In the genomic region with DNA sequence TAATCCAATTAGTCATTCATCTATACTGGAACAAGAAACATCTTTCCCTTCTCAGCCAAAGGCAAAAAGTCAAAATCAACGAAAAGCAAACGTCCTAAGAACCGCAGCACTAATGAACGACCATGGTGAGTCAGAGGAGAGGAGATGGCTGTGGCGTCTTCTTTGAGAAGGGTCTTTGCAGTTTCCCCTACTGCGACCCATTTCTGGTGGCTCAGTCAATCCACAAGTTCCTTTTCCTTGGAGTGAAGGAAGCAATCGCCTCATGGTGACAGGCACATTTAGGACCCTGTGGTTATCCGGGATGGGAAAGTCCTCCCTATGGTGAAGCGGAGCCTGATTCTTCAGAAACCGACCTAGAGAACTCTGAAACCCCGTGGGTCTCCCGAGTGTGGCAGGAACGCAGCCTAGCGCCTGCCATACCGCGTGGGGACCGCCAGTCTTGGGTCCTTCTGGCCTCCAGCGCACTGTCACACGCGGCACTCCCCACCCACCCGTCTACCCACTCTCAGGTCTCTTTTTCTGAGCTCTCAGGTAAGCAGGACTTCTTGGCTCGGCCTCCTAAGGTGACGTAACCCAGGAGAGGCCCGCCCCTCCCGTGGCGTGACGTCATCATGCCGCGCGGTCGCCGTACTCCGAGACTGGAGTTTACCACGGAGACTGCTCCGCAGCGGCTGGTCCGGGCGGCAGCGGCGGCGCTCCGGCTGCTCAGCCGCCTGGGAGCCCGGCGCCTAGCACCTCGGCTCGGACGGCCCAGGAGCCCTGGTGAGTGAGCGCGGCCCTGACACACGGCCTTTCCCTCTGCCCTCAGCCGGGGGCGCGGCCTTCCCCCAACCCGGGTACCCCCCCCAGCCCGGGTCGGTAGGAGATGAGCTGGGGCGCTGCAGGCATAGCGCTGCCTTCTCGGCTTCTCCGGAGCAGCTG, we compare ENCODE assay signal across 8 mouse cellular contexts. TPM values are rescaled to one million over a fixed set of nuclear protein-coding genes. Genes with fewer than 3 reads are reported as not detected.
DNase-seq lines count a peak whose midpoint lies in the region; ATAC-seq and TF ChIP-seq lines count a peak whose summit lies in the region.

A gene (plus strand): TSS at position 628 of the 921 bp plus-strand sequence.

- H3K36me3 ChIP-seq in embryonic facial prominence, embryonic 14.5 days (ENCODE audit: control insufficient read depth, insufficient read depth, low read length), result peaks cover 21% of the 10 kb centered on the region
- peaks cover 20% of the 10 kb centered on the region for H3K36me3 ChIP-seq in limb, embryonic 14.5 days (ENCODE audit: control insufficient read depth, insufficient read depth, low read length)
- H3K36me3 ChIP-seq in midbrain, postnatal 0 days (ENCODE audit: insufficient read depth, low read length), result peaks cover 8% of the 10 kb centered on the region

- peaks cover 4% of the 10 kb centered on the region; the same call in 1 of the 2 replicates for H3K4me1 ChIP-seq in embryonic facial prominence, embryonic 14.5 days (ENCODE audit: control insufficient read depth, insufficient read depth, low read length)
- H3K4me1 ChIP-seq in limb, embryonic 14.5 days (ENCODE audit: control insufficient read depth, insufficient read depth, low read length), result peaks cover 14% of the 10 kb centered on the region
- no peaks in the 10 kb centered on the region for H3K4me1 ChIP-seq in midbrain, postnatal 0 days (ENCODE audit: insufficient read depth, low read length)

- peak within 1 kb of the TSS; percentile 67 for H3K4me2 ChIP-seq in embryonic facial prominence, embryonic 14.5 days (ENCODE audit: low read depth, low read length)
- H3K4me2 ChIP-seq in limb, embryonic 14.5 days (replicated peaks; ENCODE audit: low read depth, low read length, severe bottlenecking), result peak within 1 kb of the TSS; percentile 79
- H3K4me2 ChIP-seq in midbrain, postnatal 0 days (ENCODE audit: low read depth, low read length, poor library complexity, severe bottlenecking), result peak within 1 kb of the TSS; percentile 78

- DNase-seq in 3T3-L1 (ENCODE audit: low read depth, low spot score), result peak; percentile 78
- DNase-seq in adrenal gland, postnatal 4 days (ENCODE audit: low spot score in 2 of 2), result peak; percentile 92 to 93
- peak; percentile 92 for DNase-seq in embryonic facial prominence, embryonic 14.5 days (ENCODE audit: low spot score)
- peak; percentile 93 for DNase-seq in heart, adult 8-10 months (ENCODE audit: low spot score)
- peak; percentile 98 for DNase-seq in kidney, adult 9 months
- peak; percentile 85 for DNase-seq in limb, embryonic 14.5 days (ENCODE audit: low spot score)
- DNase-seq in midbrain, postnatal 0 days (ENCODE audit: low spot score), result peak; percentile 91
- DNase-seq in spleen, postnatal 14 days (ENCODE audit: low spot score in 2 of 2), result peak; percentile 97 to 99

- peak within 1 kb of the TSS; percentile 92 for H3K4me3 ChIP-seq in embryonic facial prominence, embryonic 14.5 days (ENCODE audit: low read depth, low read length)
- peak within 1 kb of the TSS; percentile 63 for H3K4me3 ChIP-seq in limb, embryonic 14.5 days (replicated peaks; ENCODE audit: low read length)
- H3K4me3 ChIP-seq in midbrain, postnatal 0 days (ENCODE audit: low read depth, low read length), result peak within 1 kb of the TSS; percentile 99

- peak within 1 kb of the TSS; percentile 71 for H3K27ac ChIP-seq in embryonic facial prominence, embryonic 14.5 days (replicated peaks; ENCODE audit: low read depth, low read length)
- H3K27ac ChIP-seq in limb, embryonic 14.5 days (replicated peaks; ENCODE audit: low read depth, low read length), result peak within 1 kb of the TSS; percentile 73
- peak within 1 kb of the TSS; percentile 69; the same call in 1 of the 2 replicates for H3K27ac ChIP-seq in midbrain, postnatal 0 days (ENCODE audit: low read depth, low read length)

- H3K9ac ChIP-seq in embryonic facial prominence, embryonic 14.5 days (ENCODE audit: low read depth, low read length), result peak within 1 kb of the TSS; percentile 97
- peak within 1 kb of the TSS; percentile 81 for H3K9ac ChIP-seq in limb, embryonic 14.5 days (ENCODE audit: low read depth, low read length, severe bottlenecking)
- H3K9ac ChIP-seq in midbrain, postnatal 0 days (replicated peaks; ENCODE audit: low read length, poor library complexity, severe bottlenecking), result peak within 1 kb of the TSS; percentile 90

- peak; percentile 74; the same call in 1 of the 2 replicates for TF ChIP-seq POLR2A in limb, embryonic 14.5 days (IDR thresholded peaks at IDR 0.05; ENCODE audit: borderline replicate concordance, extremely low read depth, insufficient read depth, insufficient read length)

- ATAC-seq in embryonic facial prominence, embryonic 14.5 days (ENCODE audit: low read depth), result peak; percentile 93
- ATAC-seq in limb, embryonic 14.5 days (ENCODE audit: low FRiP score, low read depth), result peak; percentile 96
- peak; percentile 89 for ATAC-seq in midbrain, postnatal 0 days (ENCODE audit: low FRiP score)

- no peaks in the 10 kb centered on the region for H3K27me3 ChIP-seq in embryonic facial prominence, embryonic 14.5 days (replicated peaks; ENCODE audit: control insufficient read depth, insufficient read depth, low read length)
- H3K27me3 ChIP-seq in limb, embryonic 14.5 days (ENCODE audit: control insufficient read depth, insufficient read depth, low read length), result no peaks in the 10 kb centered on the region
- H3K27me3 ChIP-seq in midbrain, postnatal 0 days (ENCODE audit: insufficient read depth, low read length), result no peaks in the 10 kb centered on the region

- H3K9me3 ChIP-seq in embryonic facial prominence, embryonic 14.5 days (ENCODE audit: control insufficient read depth, low read length), result no peaks in the 10 kb centered on the region
- H3K9me3 ChIP-seq in limb, embryonic 14.5 days (ENCODE audit: control insufficient read depth, low read length), result no peaks in the 10 kb centered on the region
- H3K9me3 ChIP-seq in midbrain, postnatal 0 days (ENCODE audit: low read length), result no peaks in the 10 kb centered on the region

- 3% methylated on average over 48 of the region's 61 CpGs for WGBS in embryonic facial prominence, embryonic 14.5 days
- 1% methylated on average over 61 of the region's 61 CpGs for WGBS in limb, embryonic 14.5 days
- WGBS in midbrain, postnatal 0 days, result under 1% methylated on average over 61 of the region's 61 CpGs

- peak; percentile 13; the same call in 1 of the 2 replicates for TF ChIP-seq CTCF in midbrain, postnatal 0 days (IDR thresholded peaks at IDR 0.05)

RNA-seq across cellular contexts. Expression of the gene that starts here (rescaled TPM):
- total RNA-seq in adrenal gland, postnatal 4 days (2021), result 10 to 100 TPM; 25.4 to 26.5 TPM
- 24.6 and 24.7 TPM in 2 replicates for polyA plus RNA-seq in embryonic facial prominence, embryonic 14.5 days (2014; fragmentation: Nextera tagmentation; extraction: Ambion mirVana)
- total RNA-seq in heart, adult 8-10 months (2022), result 10 to 100 TPM; 20.3 to 23.6 (median 22.7) TPM
- 19.3 and 21.4 TPM in 2 replicates for polyA plus RNA-seq in limb, embryonic 14.5 days (2012; rRNA removed)
- 21.6 and 23.7 TPM in 2 replicates for polyA plus RNA-seq in limb, embryonic 14.5 days (2014; fragmentation: Nextera tagmentation; extraction: Ambion mirVana)
- total RNA-seq in midbrain, postnatal 0 days (2014; rRNA removed), result 26.4 and 42.7 TPM in 2 replicates
- polyA plus RNA-seq in midbrain, postnatal 0 days (2015; fragmentation: Nextera tagmentation; extraction: Ambion mirVana), result 33.9 and 35.3 TPM in 2 replicates

Comparison
In these comparisons a context has a peak if more than half of its experiments do, and no peak if none do; other contexts are left out.
1. Peak in every context shown above with its lines: DNase-seq, ATAC-seq, H3K4me3 ChIP-seq and H3K27ac ChIP-seq.